Mouse (Mus musculus) C2C12 (cell line): ENCODE measurements around the gene Gm5737. TPM values are rescaled to one million over a fixed set of nuclear protein-coding genes. Genes with fewer than 3 reads are reported as not detected.

Experiments
- H3K27me3 ChIP-seq: one replicate; pipeline ENCODE4 v1.6.1; 2011; ENCODE audit not compliant: control insufficient read depth, insufficient read depth, insufficient read length
- H3K36me3 ChIP-seq: one replicate; pipeline ENCODE4 v1.6.1; 2011; ENCODE audit not compliant: control insufficient read depth, insufficient read depth
- H3K4me3 ChIP-seq: one replicate; pipeline ENCODE4 v1.5.1; 2011; ENCODE audit warnings: mild to moderate bottlenecking, control low read depth; ENCODE audit not compliant: poor library complexity, insufficient read depth, severe bottlenecking
- H3K79me2 ChIP-seq: one replicate; pipeline ENCODE4 v1.6.1; 2011; ENCODE audit not compliant: control insufficient read depth, insufficient read depth
- H3K79me3 ChIP-seq: one replicate; pipeline ENCODE4 v1.6.1; 2011; ENCODE audit warnings: low read depth, control low read depth
- H3ac ChIP-seq: one replicate; pipeline ENCODE3; 2011; ENCODE audit warnings: low read depth; ENCODE audit not compliant: control insufficient read depth, insufficient read length
- CEBPB ChIP-seq: IDR thresholded peaks from one replicate; pipeline ENCODE4 v1.6.1; 2011; ENCODE audit warnings: low read depth, mild to moderate bottlenecking, control low read depth, moderate library complexity
- CTCF ChIP-seq: IDR thresholded peaks from one replicate; pipeline ENCODE4 v1.5.1; 2011; ENCODE audit not compliant: control insufficient read depth, insufficient read depth, insufficient read length
- FOSL1 ChIP-seq: IDR thresholded peaks from one replicate; pipeline ENCODE4 v1.8.0; 2011; ENCODE audit warnings: mild to moderate bottlenecking, low read length; ENCODE audit not compliant: poor library complexity, insufficient read depth, severe bottlenecking
- MAX ChIP-seq: IDR thresholded peaks from one replicate; pipeline ENCODE4 v1.6.1; 2011; ENCODE audit warnings: mild to moderate bottlenecking, control low read depth
- MYOD1 ChIP-seq: IDR thresholded peaks from one replicate; pipeline ENCODE4 v1.6.1; 2011; ENCODE audit warnings: low read depth; ENCODE audit not compliant: control insufficient read depth, insufficient read length
- MYOG ChIP-seq: IDR thresholded peaks from one replicate; pipeline ENCODE4 v1.6.1; 2011; ENCODE audit not compliant: control insufficient read depth, insufficient read length; ENCODE audit errors: extremely low read depth
- USF1 ChIP-seq: IDR thresholded peaks from one replicate; pipeline ENCODE4 v1.6.1; 2011; ENCODE audit warnings: low read depth, mild to moderate bottlenecking, control low read depth, moderate library complexity
- polyA plus RNA-seq: library from polyadenylated mRNA; unstranded; fragments of >200 nt; fragmentation: generic; extraction: Trizol; gene quantifications from one replicate; pipeline ENCODE4 v1.2.1, GENCODE M21; 2012; ENCODE audit warnings: missing spikeins

The Gm5737 gene
- polyA plus RNA-seq, 1 experiment, result not detected

GRCm38 (mm10) chr7:120867720-120868119 is 55.6 kb downstream of the Gm5737 start:
- H3K79me2 ChIP-seq, result peaks cover 11% of the 10 kb centered on the region
- H3ac ChIP-seq, result no peak overlapping the region
- no peaks in the 10 kb centered on the region for H3K27me3 ChIP-seq
- TF ChIP-seq MYOG (no peak), USF1 (no peak), CTCF (no peak), FOSL1 (no peak), MYOD1 (no peak), MAX (no peak), CEBPB (no peak)
- no peak overlapping the region for H3K4me3 ChIP-seq
- no peaks in the 10 kb centered on the region for H3K36me3 ChIP-seq
- peaks cover 2% of the 10 kb centered on the region for H3K79me3 ChIP-seq

DNA sequence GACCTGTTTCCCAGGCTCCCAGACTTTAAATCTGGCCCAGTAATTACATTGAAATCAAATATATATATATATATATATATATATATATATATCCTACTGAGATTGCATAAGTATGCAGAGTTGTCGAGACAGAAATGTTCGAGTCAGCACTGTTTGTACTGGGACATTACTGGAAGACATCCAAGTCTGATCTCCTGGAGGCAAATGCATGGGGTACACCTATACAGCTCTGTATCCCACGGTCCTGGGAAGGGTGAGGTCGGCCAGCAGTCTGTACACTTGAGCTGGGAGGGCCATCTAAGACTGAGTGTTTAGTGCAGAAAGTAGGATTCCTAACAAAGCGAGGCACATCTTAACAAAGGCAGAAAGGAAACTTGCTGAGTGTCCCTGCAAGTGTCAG is 57.7 kb downstream of the Gm5737 start:
- TF ChIP-seq MAX (no peak), CTCF (no peak), MYOD1 (no peak), USF1 (no peak), FOSL1 (no peak), MYOG (no peak), CEBPB (no peak)
- H3K27me3 ChIP-seq, result no peaks in the 10 kb centered on the region
- H3K79me3 ChIP-seq, result peaks cover 2% of the 10 kb centered on the region
- no peak overlapping the region for H3ac ChIP-seq
- no peaks in the 10 kb centered on the region for H3K36me3 ChIP-seq
- no peak overlapping the region for H3K4me3 ChIP-seq
- peaks cover 11% of the 10 kb centered on the region for H3K79me2 ChIP-seq

DNA sequence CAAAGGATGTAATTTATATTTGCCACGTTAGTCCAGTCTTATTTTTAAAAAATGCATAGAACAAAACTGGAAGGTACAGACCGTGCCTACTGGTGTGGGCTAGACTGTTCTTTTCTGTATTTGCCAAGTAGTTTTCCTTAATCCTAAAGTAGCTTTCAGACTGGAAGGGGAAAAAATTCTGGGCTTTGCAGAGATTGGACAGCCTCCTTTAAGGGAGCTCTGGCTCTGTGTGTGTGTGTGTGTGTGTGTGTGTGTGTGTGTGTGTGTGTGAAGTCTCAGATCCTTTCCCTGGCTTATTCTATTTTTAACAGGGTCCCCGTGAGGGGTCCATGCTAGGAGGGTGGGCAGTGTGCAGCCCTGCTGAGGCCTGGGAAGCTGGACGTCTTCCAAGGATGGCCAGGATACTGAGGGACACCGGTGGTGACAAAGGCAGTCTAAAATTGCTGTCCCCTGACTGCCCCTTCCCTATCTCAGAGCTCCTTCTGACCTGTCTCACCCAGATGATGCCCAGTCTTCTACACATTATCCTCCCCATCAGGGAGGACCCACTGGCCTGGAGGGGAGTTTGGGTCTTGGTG is 58.4 kb downstream of the Gm5737 start:
- no peaks in the 10 kb centered on the region for H3K27me3 ChIP-seq
- H3K4me3 ChIP-seq, result no peak overlapping the region
- no peaks in the 10 kb centered on the region for H3K36me3 ChIP-seq
- H3ac ChIP-seq, result no peak overlapping the region
- peaks cover 11% of the 10 kb centered on the region for H3K79me2 ChIP-seq
- TF ChIP-seq USF1 (no peak), CEBPB (no peak), CTCF (no peak), FOSL1 (no peak)
- peaks cover 2% of the 10 kb centered on the region for H3K79me3 ChIP-seq

- H3K36me3 ChIP-seq, result no peaks in the 10 kb centered on the region
- TF ChIP-seq MYOD1 (no peak), CEBPB (no peak), USF1 (no peak), CTCF (no peak), MYOG (no peak), MAX (no peak), FOSL1 (no peak)
- H3K79me2 ChIP-seq, result no peaks in the 10 kb centered on the region
- peaks cover under 1% of the 10 kb centered on the region for H3K79me3 ChIP-seq
- H3K4me3 ChIP-seq, result no peak overlapping the region
- no peaks in the 10 kb centered on the region for H3K27me3 ChIP-seq
- no peak overlapping the region for H3ac ChIP-seq
These were observed 60.9 kb downstream of the Gm5737 start for GRCm38 (mm10) chr7:120873083-120873482.

DNA sequence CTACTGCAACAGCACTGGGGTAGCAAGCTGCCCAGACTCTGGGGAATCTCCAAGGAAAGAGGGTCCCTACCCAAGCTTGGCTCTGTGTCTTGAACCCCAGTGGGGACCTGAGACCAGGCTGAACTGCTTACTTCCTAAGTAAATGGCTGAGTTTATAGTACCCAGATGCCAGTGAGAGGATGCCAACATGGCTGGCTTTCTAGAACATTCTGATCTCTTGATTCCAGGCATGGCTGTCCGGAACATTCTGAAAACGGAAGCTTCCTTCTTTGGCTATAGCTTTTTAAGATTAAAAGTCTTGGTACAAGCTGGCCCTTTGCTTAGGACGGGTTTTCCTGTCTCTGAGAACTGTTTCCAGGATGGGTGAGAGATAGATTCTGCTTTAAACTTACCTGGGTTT is 61.9 kb downstream of the Gm5737 start:
- no peak overlapping the region for H3K4me3 ChIP-seq
- H3K79me2 ChIP-seq, result no peaks in the 10 kb centered on the region
- TF ChIP-seq USF1 (no peak), MAX (no peak), MYOG (no peak), CEBPB (no peak), MYOD1 (no peak), CTCF (no peak), FOSL1 (no peak)

GRCm38 (mm10) chr7:120874764-120875539 is 62.8 kb downstream of the Gm5737 start:
- H3K27me3 ChIP-seq, result no peaks in the 10 kb centered on the region
- H3K36me3 ChIP-seq, result no peaks in the 10 kb centered on the region
- TF ChIP-seq MYOG (no peak), MAX (no peak), USF1 (no peak), CEBPB (no peak), MYOD1 (no peak), CTCF (no peak), FOSL1 (no peak)
- no peaks in the 10 kb centered on the region for H3K79me2 ChIP-seq
- H3K4me3 ChIP-seq, result no peak overlapping the region
- no peak overlapping the region for H3ac ChIP-seq
- no peaks in the 10 kb centered on the region for H3K79me3 ChIP-seq

More for the DNA sequence above, 61.9 kb downstream of the Gm5737 start:
- H3ac ChIP-seq, result no peak overlapping the region
- H3K27me3 ChIP-seq, result no peaks in the 10 kb centered on the region
- H3K36me3 ChIP-seq, result no peaks in the 10 kb centered on the region
- H3K79me3 ChIP-seq, result no peaks in the 10 kb centered on the region
